Mouse (Mus musculus): Measurements from ENCODE around the gene Gramd1b. TPM values are rescaled to one million over a fixed set of nuclear protein-coding genes. Genes with fewer than 3 reads are reported as not detected.
A peak's percentile ranks its signal among the peaks of the same experiment; 100 is the strongest.

Gramd1b gene
- polyA plus RNA-seq, 1 experiment from 2014 or later: 6.5 TPM

GRCm38 (mm10) chr9:40479333-40479732 lies 51.9 kb downstream of the Gramd1b start:
- Histone ChIP-seq H3K27ac (replicated peaks in 1 of 2; ENCODE audit: control insufficient read depth in 1 of 2, insufficient read depth in 1 of 2, low read depth in 2 of 2, low read length in 2 of 2) (peak overlapping the region in 1 of 2 experiments; percentile 80; a peak in 1 of 4 replicates), H3K4me2 (ENCODE audit: low read length) (no peak overlapping the region), H3K4me1 (ENCODE audit: control insufficient read depth in 2 of 2, insufficient read depth in 2 of 2, low read length in 2 of 2) (peaks cover 13 to 29% of the 10 kb centered on the region in 2 experiments), H3K27me3 (ENCODE audit: control insufficient read depth, insufficient read depth, low read length) (no peaks in the 10 kb centered on the region), H3K9me3 (ENCODE audit: control insufficient read depth, low read length) (no peaks in the 10 kb centered on the region), H3K9ac (ENCODE audit: low read length) (no peak overlapping the region), H3K36me3 (ENCODE audit: control insufficient read depth, insufficient read depth, low read length) (no peaks in the 10 kb centered on the region), H3K4me3 (ENCODE audit: control insufficient read depth in 1 of 2, insufficient read depth in 1 of 2, low read depth in 1 of 2, low read length in 2 of 2) (no peak overlapping the region)
- no peak for ATAC-seq (ENCODE audit: insufficient number of reproducible peaks, insufficient read depth, low FRiP score, low read depth)
- 36% methylated on average over 4 of the region's 4 CpGs for WGBS

GRCm38 (mm10) chr9:40478146-40478900 lies 52.9 kb downstream of the Gramd1b start:
- ATAC-seq (ENCODE audit: insufficient number of reproducible peaks, insufficient read depth, low FRiP score, low read depth): peak; percentile 64
- Histone ChIP-seq H3K4me2 (ENCODE audit: low read length) (peak overlapping the region; percentile 28), H3K27ac (replicated peaks in 1 of 2; ENCODE audit: control insufficient read depth in 1 of 2, insufficient read depth in 1 of 2, low read depth in 2 of 2, low read length in 2 of 2) (peak overlapping the region; percentile 72 to 80)

GRCm38 (mm10) chr9:40477611-40478010 lies 53.6 kb downstream of the Gramd1b start:
- Histone ChIP-seq H3K36me3 (ENCODE audit: control insufficient read depth, insufficient read depth, low read length) (no peaks in the 10 kb centered on the region), H3K27ac (replicated peaks in 1 of 2; ENCODE audit: control insufficient read depth in 1 of 2, insufficient read depth in 1 of 2, low read depth in 2 of 2, low read length in 2 of 2) (peak overlapping the region in 1 of 2 experiments; percentile 80; a peak in 3 of 4 replicates), H3K4me3 (ENCODE audit: control insufficient read depth in 1 of 2, insufficient read depth in 1 of 2, low read depth in 1 of 2, low read length in 2 of 2) (no peak overlapping the region), H3K27me3 (ENCODE audit: control insufficient read depth, insufficient read depth, low read length) (no peaks in the 10 kb centered on the region), H3K4me1 (ENCODE audit: control insufficient read depth in 2 of 2, insufficient read depth in 2 of 2, low read length in 2 of 2) (peaks cover 11 to 29% of the 10 kb centered on the region in 2 experiments), H3K9ac (ENCODE audit: low read length) (no peak overlapping the region), H3K4me2 (ENCODE audit: low read length) (peak overlapping the region; percentile 28), H3K9me3 (ENCODE audit: control insufficient read depth, low read length) (no peaks in the 10 kb centered on the region)
- no peak for ATAC-seq (ENCODE audit: insufficient number of reproducible peaks, insufficient read depth, low FRiP score, low read depth)
- 69% methylated on average over 2 of the region's 2 CpGs for WGBS

More at GRCm38 (mm10) chr9:40478146-40478900, 52.9 kb downstream of the Gramd1b start:
- Histone ChIP-seq H3K9me3 (ENCODE audit: control insufficient read depth, low read length) (no peaks in the 10 kb centered on the region), H3K9ac (ENCODE audit: low read length) (no peak overlapping the region), H3K27me3 (ENCODE audit: control insufficient read depth, insufficient read depth, low read length) (no peaks in the 10 kb centered on the region), H3K4me3 (ENCODE audit: control insufficient read depth in 1 of 2, insufficient read depth in 1 of 2, low read depth in 1 of 2, low read length in 2 of 2) (no peak overlapping the region), H3K36me3 (ENCODE audit: control insufficient read depth, insufficient read depth, low read length) (no peaks in the 10 kb centered on the region), H3K4me1 (ENCODE audit: control insufficient read depth in 2 of 2, insufficient read depth in 2 of 2, low read length in 2 of 2) (peaks cover 11 to 29% of the 10 kb centered on the region in 2 experiments)
- 30% methylated on average over 9 of the region's 9 CpGs for WGBS

DNA sequence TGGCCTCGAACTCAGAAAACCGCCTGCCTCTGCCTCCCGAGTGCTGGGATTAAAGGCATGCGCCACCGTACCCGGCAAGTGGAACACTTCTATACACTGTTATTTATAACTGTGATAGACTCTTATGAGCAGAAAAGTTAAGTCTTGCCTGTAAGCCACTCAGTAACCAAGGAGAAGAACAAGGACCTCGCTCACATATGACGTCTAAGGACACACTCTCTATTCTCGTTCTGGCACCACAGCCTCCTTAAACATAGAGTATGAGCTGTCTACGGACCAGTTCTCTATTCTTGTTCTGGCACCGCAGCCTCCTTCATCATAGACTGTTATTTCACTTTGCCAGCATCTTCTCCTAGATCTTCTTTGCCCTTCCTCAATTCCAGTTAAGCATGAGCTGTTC lies 55.1 kb downstream of the Gramd1b start:
- Histone ChIP-seq H3K9ac (ENCODE audit: low read length) (no peak overlapping the region), H3K4me1 (ENCODE audit: control insufficient read depth in 2 of 2, insufficient read depth in 2 of 2, low read length in 2 of 2) (peaks cover 9 to 24% of the 10 kb centered on the region in 2 experiments), H3K27me3 (ENCODE audit: control insufficient read depth, insufficient read depth, low read length) (no peaks in the 10 kb centered on the region), H3K4me3 (ENCODE audit: control insufficient read depth in 1 of 2, insufficient read depth in 1 of 2, low read depth in 1 of 2, low read length in 2 of 2) (no peak overlapping the region), H3K36me3 (ENCODE audit: control insufficient read depth, insufficient read depth, low read length) (no peaks in the 10 kb centered on the region), H3K27ac (replicated peaks in 1 of 2; ENCODE audit: control insufficient read depth in 1 of 2, insufficient read depth in 1 of 2, low read depth in 2 of 2, low read length in 2 of 2) (no peak overlapping the region), H3K4me2 (ENCODE audit: low read length) (no peak overlapping the region), H3K9me3 (ENCODE audit: control insufficient read depth, low read length) (no peaks in the 10 kb centered on the region)
- 84% methylated on average over 11 of the region's 11 CpGs for WGBS
- ATAC-seq (ENCODE audit: insufficient number of reproducible peaks, insufficient read depth, low FRiP score, low read depth): no peak

DNA sequence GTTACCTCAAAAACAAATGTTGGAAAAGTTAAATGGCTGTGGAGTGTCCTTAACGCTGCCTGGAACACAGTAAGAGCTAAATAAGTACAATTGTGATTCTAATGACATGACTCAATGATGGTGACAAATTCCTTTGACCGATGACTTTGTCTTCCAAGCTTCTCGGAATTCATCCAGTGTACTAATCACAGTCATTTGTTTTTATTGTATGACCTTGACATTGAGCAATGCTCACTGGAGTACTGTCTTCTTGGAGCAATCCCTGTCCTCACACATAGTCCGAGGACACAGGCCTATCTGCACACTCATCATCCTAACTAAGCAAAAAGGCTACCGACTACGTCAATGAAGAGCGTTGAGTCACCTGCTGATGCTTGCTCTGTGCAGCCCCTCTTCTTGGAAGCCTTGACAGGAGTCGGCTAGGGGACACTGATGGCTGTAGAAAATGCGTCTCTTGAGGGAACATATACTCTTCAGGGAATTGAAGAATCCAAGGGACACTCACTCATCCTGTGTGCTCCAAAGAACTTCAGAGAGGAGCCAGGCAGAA lies 58.1 kb downstream of the Gramd1b start:
- H3K4me3 ChIP-seq (ENCODE audit: control insufficient read depth in 1 of 2, insufficient read depth in 1 of 2, low read depth in 1 of 2, low read length in 2 of 2): no peak overlapping the region
- H3K4me1 ChIP-seq (ENCODE audit: control insufficient read depth in 2 of 2, insufficient read depth in 2 of 2, low read length in 2 of 2): peaks cover 6 to 22% of the 10 kb centered on the region in 2 experiments
- no peaks in the 10 kb centered on the region for H3K36me3 ChIP-seq (ENCODE audit: control insufficient read depth, insufficient read depth, low read length)
- WGBS: 83% methylated on average over 9 of the region's 9 CpGs
- no peaks in the 10 kb centered on the region for H3K9me3 ChIP-seq (ENCODE audit: control insufficient read depth, low read length)
- H3K27ac ChIP-seq (replicated peaks in 1 of 2; ENCODE audit: control insufficient read depth in 1 of 2, insufficient read depth in 1 of 2, low read depth in 2 of 2, low read length in 2 of 2): no peak overlapping the region
- H3K27me3 ChIP-seq (ENCODE audit: control insufficient read depth, insufficient read depth, low read length): no peaks in the 10 kb centered on the region
- ATAC-seq (ENCODE audit: insufficient number of reproducible peaks, insufficient read depth, low FRiP score, low read depth): no peak
- H3K9ac ChIP-seq (ENCODE audit: low read length): no peak overlapping the region
- no peak overlapping the region for H3K4me2 ChIP-seq (ENCODE audit: low read length)

GRCm38 (mm10) chr9:40469403-40470137 lies 61.6 kb downstream of the Gramd1b start:
- no peak overlapping the region for H3K4me3 ChIP-seq (ENCODE audit: control insufficient read depth in 1 of 2, insufficient read depth in 1 of 2, low read depth in 1 of 2, low read length in 2 of 2)
- peaks cover 0 to 9% of the 10 kb centered on the region in 2 experiments; a peak in 2 of 4 replicates for H3K4me1 ChIP-seq (ENCODE audit: control insufficient read depth in 2 of 2, insufficient read depth in 2 of 2, low read length in 2 of 2)
- no peaks in the 10 kb centered on the region for H3K36me3 ChIP-seq (ENCODE audit: control insufficient read depth, insufficient read depth, low read length)
- H3K9me3 ChIP-seq (ENCODE audit: control insufficient read depth, low read length): no peaks in the 10 kb centered on the region
- ATAC-seq (ENCODE audit: insufficient number of reproducible peaks, insufficient read depth, low FRiP score, low read depth): no peak
- no peaks in the 10 kb centered on the region; the same call in 1 of the 2 replicates for H3K27me3 ChIP-seq (ENCODE audit: control insufficient read depth, insufficient read depth, low read length)
- H3K4me2 ChIP-seq (ENCODE audit: low read length): peak overlapping the region; percentile 24
- 25% methylated on average over 15 of the region's 15 CpGs for WGBS
- H3K27ac ChIP-seq (replicated peaks in 1 of 2; ENCODE audit: control insufficient read depth in 1 of 2, insufficient read depth in 1 of 2, low read depth in 2 of 2, low read length in 2 of 2): peak overlapping the region in 1 of 2 experiments; percentile 44; a peak in 1 of 4 replicates
- no peak overlapping the region for H3K9ac ChIP-seq (ENCODE audit: low read length)

GRCm38 (mm10) chr9:40466782-40467181 lies 64.4 kb downstream of the Gramd1b start:
- Histone ChIP-seq H3K27ac (replicated peaks in 1 of 2; ENCODE audit: control insufficient read depth in 1 of 2, insufficient read depth in 1 of 2, low read depth in 2 of 2, low read length in 2 of 2) (no peak overlapping the region), H3K9ac (ENCODE audit: low read length) (no peak overlapping the region), H3K9me3 (ENCODE audit: control insufficient read depth, low read length) (no peaks in the 10 kb centered on the region), H3K4me2 (ENCODE audit: low read length) (no peak overlapping the region), H3K4me1 (ENCODE audit: control insufficient read depth in 2 of 2, insufficient read depth in 2 of 2, low read length in 2 of 2) (peaks cover 0 to 9% of the 10 kb centered on the region in 2 experiments; a peak in 2 of 4 replicates), H3K27me3 (ENCODE audit: control insufficient read depth, insufficient read depth, low read length) (no peaks in the 10 kb centered on the region; the same call in 1 of the 2 replicates), H3K4me3 (ENCODE audit: control insufficient read depth in 1 of 2, insufficient read depth in 1 of 2, low read depth in 1 of 2, low read length in 2 of 2) (no peak overlapping the region), H3K36me3 (ENCODE audit: control insufficient read depth, insufficient read depth, low read length) (no peaks in the 10 kb centered on the region)
- no peak for ATAC-seq (ENCODE audit: insufficient number of reproducible peaks, insufficient read depth, low FRiP score, low read depth)
- WGBS: 58% methylated on average over 7 of the region's 7 CpGs

Measured in heart, embryonic 14.5 days (tissue).